Mouse (Mus musculus): ENCODE measurements at regions not wholly inside any gene's neighbourhood (a gene's known extent, or its start where the extent isn't known, plus 50 kb on each side); places are given as distances from the start of the nearest gene placed in this dataset.

DNA sequence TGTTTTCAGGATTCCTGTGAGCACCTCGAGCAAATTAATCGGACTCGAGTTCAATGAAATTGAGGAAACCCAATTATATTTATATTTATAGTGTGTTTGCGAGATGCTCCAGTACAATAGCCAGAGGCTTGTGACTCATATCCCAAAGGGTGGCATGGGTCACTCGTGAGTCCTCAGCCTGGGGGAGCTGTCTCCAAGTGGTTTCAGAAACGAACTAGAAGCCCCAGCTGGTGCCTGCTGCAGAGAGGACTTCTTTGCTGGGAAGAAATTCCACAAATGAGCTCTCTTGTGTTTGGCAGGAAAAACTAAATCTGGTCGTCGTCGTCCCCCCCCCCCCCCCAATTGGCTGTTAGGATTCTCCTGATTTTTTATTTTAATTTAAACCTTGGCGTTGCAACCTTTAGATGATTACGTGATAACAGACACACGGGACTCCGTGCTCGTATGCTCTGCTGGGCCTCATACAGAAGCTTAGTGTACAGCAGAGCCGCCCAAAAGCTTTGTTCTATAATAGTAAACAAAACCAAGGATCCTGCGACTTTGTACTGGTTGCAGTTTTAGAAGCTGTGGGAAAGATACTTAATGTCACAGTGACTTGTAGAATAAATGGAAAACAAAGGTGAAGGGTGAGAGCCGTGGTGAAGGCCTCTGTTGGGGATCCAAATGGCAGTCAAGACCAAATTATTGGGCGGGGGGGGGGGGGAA lies 220.8 kb upstream of the Amigo2 start:
- TF ChIP-seq CTCF (IDR thresholded peaks at IDR 0.05 in 2 of 3, conservative IDR thresholded peaks at IDR 0.05 in 1 of 3; ENCODE audit: control insufficient read depth in 1 of 3, insufficient read depth in 1 of 3, low read depth in 2 of 3, low read length in 3 of 3, poor library complexity in 1 of 3, severe bottlenecking in 1 of 3), result no peak
- no peak for TF ChIP-seq USF1 (IDR thresholded peaks at IDR 0.05; ENCODE audit: low read depth, low read length)
- TF ChIP-seq GATA1 (IDR thresholded peaks at IDR 0.05; ENCODE audit: low read depth, low read length), result no peak
- TF ChIP-seq BHLHE40 (IDR thresholded peaks at IDR 0.05; ENCODE audit: borderline replicate concordance, low read depth, low read length), result no peak

Data from MEL (cell line).